Mouse (Mus musculus) left cerebral cortex, adult 2 months (tissue): ENCODE measurements around the gene Tprgl. TPM values are rescaled to one million over a fixed set of nuclear protein-coding genes. Genes with fewer than 3 reads are reported as not detected.
A peak's percentile ranks its signal among the peaks of the same experiment; 100 is the strongest.

Experiments used
- DNase-seq, 2 experiments: peaks; one replicate each; pipeline ENCODE4 v3.0.0; 2021 to 2022; ENCODE audit warnings: low spot score in 2 of 2, mixed read lengths in 1 of 2; ENCODE audit errors: extremely low spot score in 1 of 2
- H3K27ac ChIP-seq: fragments of 200-600 bp; 2 replicates; pipeline ENCODE4 v1.8.1; 2022
- H3K4me3 ChIP-seq: fragments of 200-600 bp; 2 replicates; pipeline ENCODE4 v1.8.1; 2022
- CTCF ChIP-seq: fragments of 200-600 bp; IDR thresholded peaks from 2 replicates; pipeline ENCODE4 v1.8.1; 2022; ENCODE audit warnings: antibody characterized with exemption, mild to moderate bottlenecking, moderate library complexity
- intact Hi-C: fragments of 180-260 bp; cut with DNase I; formaldehyde crosslinking; loops from one replicate; pipeline ENCODE4 v1.15.1; 2025
- total RNA-seq, 2 experiments: library from RNA; stranded (reverse); gene quantifications; 2 replicates each; pipeline ENCODE4 v1.2.3; 2021

The Tprgl gene
- total RNA-seq, 2 experiments from 2014 or later = 162 to 168 TPM

DNA sequence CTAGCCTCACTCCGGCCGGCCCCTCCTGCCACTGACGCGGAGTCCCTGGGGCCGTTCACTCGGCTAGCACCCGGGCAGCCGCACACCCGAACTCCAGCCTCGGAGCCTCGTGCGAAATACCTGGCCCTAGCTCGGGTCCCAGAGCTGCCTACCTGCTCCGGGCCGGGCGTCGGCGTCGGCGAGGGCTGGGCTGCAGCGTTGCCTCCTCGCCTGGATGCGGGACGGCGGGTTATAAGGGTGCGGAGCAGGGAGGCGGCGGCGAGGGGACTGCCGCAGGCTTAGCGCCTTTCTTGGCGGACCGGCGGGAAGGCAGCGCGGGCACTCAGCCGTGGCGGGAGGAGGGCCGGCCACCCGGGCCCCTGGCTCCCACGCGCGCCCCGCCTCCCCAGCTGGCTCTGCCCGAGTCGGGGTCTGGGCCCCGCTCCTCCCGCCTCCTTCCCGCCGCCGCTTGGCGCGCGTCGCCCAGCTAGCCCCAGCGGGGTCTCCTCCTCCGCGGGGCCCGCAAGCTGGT, 20.7 kb downstream of the Tprgl start:
- intact Hi-C loops = no loop called here
- Histone ChIP-seq H3K4me3 (peak overlapping the region; percentile 36), H3K27ac (no peak overlapping the region)
- TF ChIP-seq CTCF = no peak
- no peak for DNase-seq

DNA sequence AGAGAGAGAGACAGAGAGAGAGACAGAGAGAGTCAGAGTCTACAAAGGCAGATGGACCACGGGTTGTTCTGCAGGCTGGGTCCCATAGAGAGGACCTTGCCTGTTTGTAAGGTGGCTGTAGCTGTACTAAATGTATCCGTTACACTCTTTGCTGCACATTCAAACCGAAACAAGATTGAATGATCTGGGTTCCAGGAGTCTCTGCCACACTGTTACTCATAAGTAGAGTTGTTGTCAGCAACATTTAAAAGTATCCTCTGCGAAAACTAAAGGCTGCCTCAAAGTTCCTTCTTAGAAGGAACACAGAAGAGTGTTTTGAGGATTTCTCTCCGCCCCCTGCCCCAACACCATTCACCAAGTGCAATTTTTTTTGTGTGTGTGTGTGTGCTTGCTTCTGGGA, 23.3 kb downstream of the Tprgl start:
- DNase-seq = no peak
- no peak for TF ChIP-seq CTCF
- intact Hi-C loops = no loop called here
- Histone ChIP-seq H3K27ac (no peak overlapping the region), H3K4me3 (no peak overlapping the region)

DNA sequence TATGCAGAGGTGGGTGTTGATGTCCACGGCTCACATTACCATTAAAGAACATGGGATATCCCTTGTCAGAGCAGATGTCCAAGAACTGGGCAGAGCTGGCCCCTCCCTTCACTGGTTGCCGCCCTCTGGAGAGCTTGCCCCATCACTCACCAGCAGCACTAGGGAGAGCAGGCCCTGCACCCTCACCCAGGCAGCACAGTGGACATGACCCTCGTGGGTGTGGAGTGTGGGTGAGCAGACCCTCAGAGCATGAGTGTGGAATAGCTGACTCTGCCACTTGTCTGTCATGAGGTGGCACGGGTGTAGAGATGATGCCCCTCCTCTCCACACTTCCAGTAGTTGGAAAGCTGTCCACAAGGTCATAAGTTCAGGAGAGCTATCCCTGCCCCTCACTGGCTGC, 25.7 kb downstream of the Tprgl start:
- intact Hi-C loops = no loop called here
- no peak for DNase-seq
- H3K4me3 ChIP-seq = no peak overlapping the region
- H3K27ac ChIP-seq = no peak overlapping the region
- no peak for TF ChIP-seq CTCF

GRCm38 (mm10) chr4:154131894-154132293, 28.6 kb downstream of the Tprgl start:
- no peak overlapping the region for H3K4me3 ChIP-seq
- DNase-seq = no peak
- no peak for TF ChIP-seq CTCF
- intact Hi-C loops = no loop called here
- no peak overlapping the region for H3K27ac ChIP-seq

DNA sequence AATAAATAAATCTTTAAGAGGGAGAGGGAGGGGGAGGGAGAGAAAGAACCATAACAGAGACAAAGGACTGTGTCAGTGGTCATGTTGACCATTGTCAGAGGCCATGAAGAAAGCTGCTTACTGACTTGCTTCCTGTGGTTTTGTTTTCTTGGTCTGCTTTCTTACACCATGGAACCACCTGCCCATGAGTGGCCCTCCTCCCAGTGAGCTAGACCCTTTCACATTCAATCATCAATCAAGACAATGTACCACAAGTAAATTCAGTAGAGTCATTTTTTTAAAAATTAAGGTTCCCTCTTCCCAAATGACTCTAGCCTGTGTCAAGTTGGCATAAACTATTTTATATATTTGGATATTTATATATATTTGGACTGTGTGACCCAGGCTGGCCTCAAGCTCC, 30.5 kb downstream of the Tprgl start:
- DNase-seq = no peak
- intact Hi-C loops = no loop called here
- TF ChIP-seq CTCF = no peak
- Histone ChIP-seq H3K27ac (no peak overlapping the region), H3K4me3 (no peak overlapping the region)

GRCm38 (mm10) chr4:154127273-154127672, 33.2 kb downstream of the Tprgl start:
- no peak for DNase-seq
- Histone ChIP-seq H3K4me3 (no peak overlapping the region), H3K27ac (no peak overlapping the region)
- no peak for TF ChIP-seq CTCF
- intact Hi-C loops = no loop called here

GRCm38 (mm10) chr4:154125202-154125601, 35.3 kb downstream of the Tprgl start:
- no peak for DNase-seq
- Histone ChIP-seq H3K27ac (no peak overlapping the region), H3K4me3 (no peak overlapping the region)
- intact Hi-C loops = no loop called here
- no peak for TF ChIP-seq CTCF

DNA sequence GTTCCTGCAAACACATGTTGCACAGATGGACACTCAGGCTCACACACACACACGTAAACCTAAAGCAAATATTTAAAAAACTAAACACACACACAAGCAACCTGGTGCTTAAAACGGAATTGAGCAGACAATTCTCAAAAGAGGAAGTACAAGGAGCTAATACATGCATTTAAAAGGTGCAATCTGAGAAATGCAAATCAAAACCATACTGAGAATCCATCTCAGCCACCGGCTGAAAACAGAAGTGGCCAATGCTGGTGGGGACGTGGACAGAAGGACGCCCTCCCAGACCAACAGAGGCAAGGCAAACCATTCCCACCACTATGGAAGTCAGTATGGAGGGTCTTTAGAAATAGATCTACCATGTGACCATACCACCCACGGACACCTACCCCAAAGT, 36.9 kb downstream of the Tprgl start:
- no peak for TF ChIP-seq CTCF
- Histone ChIP-seq H3K4me3 (no peak overlapping the region), H3K27ac (no peak overlapping the region)
- intact Hi-C loops = no loop called here
- no peak for DNase-seq

GRCm38 (mm10) chr4:154122374-154122773, 38.1 kb downstream of the Tprgl start:
- intact Hi-C loops = no loop called here
- no peak for DNase-seq
- Histone ChIP-seq H3K4me3 (no peak overlapping the region), H3K27ac (no peak overlapping the region)
- TF ChIP-seq CTCF = no peak

DNA sequence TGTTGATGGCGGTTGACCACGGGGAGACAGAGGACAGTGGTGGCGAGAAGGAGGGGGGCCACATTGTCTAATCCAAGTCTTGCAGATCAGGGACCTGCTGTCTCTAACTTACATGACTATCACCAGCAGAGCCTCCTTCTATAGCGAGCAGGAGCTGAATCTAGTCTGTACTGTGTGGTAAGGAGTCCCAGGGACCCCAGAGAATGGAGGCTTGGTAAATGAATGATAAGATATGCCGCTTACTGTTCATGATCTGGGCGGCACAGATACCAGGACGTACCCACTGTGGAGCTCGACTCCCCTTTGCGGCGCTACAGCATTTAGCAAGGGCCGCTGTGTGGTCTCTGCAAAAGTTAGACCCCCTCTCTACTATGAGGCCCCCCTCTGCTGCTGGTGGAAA, 38.7 kb downstream of the Tprgl start:
- H3K27ac ChIP-seq = no peak overlapping the region
- DNase-seq = no peak
- TF ChIP-seq CTCF = no peak
- intact Hi-C loops = no loop called here
- no peak overlapping the region for H3K4me3 ChIP-seq

DNA sequence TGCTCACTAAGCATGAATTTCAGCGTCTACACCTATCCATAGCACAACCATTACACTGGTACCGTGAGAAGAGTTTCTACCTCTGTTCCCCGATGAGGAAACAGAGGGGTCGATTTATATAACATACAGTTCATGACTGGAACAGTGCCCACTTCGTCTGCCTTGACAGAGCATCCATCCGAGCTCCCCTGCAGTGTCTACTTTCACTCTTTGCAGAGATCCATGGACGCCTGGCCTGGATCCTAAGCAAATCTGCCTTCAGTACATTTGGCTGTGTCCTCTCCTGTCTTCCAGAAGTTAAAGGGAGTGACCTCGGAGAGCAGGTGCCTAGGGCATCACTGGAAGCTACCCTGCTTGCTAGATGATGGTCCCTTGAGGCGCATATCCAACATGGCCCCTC, 41.3 kb downstream of the Tprgl start:
- intact Hi-C loops = no loop called here
- DNase-seq = no peak
- Histone ChIP-seq H3K27ac (no peak overlapping the region), H3K4me3 (no peak overlapping the region)
- no peak for TF ChIP-seq CTCF

GRCm38 (mm10) chr4:154118782-154119181, 41.7 kb downstream of the Tprgl start:
- Histone ChIP-seq H3K27ac (no peak overlapping the region), H3K4me3 (no peak overlapping the region)
- TF ChIP-seq CTCF = no peak
- DNase-seq = no peak
- intact Hi-C loops = no loop called here

GRCm38 (mm10) chr4:154116421-154116820, 44.0 kb downstream of the Tprgl start:
- Histone ChIP-seq H3K27ac (no peak overlapping the region), H3K4me3 (no peak overlapping the region)
- intact Hi-C loops = no loop called here
- no peak for TF ChIP-seq CTCF
- DNase-seq = no peak

- no peak overlapping the region for H3K4me3 ChIP-seq
- TF ChIP-seq CTCF = no peak
- H3K27ac ChIP-seq = no peak overlapping the region
- intact Hi-C loops = no loop called here
- DNase-seq = no peak
Observed at GRCm38 (mm10) chr4:154109850-154110243, 50.6 kb downstream of the Tprgl start.
